Mouse (Mus musculus) gastrocnemius, postnatal 25 days (tissue): ENCODE data around the gene Col1a1. TPM values are rescaled to one million over a fixed set of nuclear protein-coding genes. Genes with fewer than 3 reads are reported as not detected.
"Not testable (repeated sequence)": the region's sequence is repeated elsewhere in the genome, so short reads cannot be mapped to it uniquely, and the experiment has no call there.

Experiments used
- DNase-seq: peaks from one replicate; pipeline ENCODE4 v3.0.0; 2022
- total RNA-seq, 2 experiments: library from RNA; stranded (reverse); gene quantifications; 1 replicate in 1 of 2; 2 replicates in 1 of 2; pipeline ENCODE4 v1.2.3; 2021

Col1a1 gene
- total RNA-seq, 2 experiments from 2014 or later: 1,080 to 1,200 TPM

GRCm38 (mm10) chr11:94937787-94938186, 1.8 kb downstream of the Col1a1 start:
- no peak for DNase-seq

GRCm38 (mm10) chr11:94938296-94938695, 2.3 kb downstream of the Col1a1 start:
- peak; percentile 29 for DNase-seq

GRCm38 (mm10) chr11:94939280-94939679, 3.3 kb downstream of the Col1a1 start:
- DNase-seq: peak; percentile 48

GRCm38 (mm10) chr11:94941121-94941520, 5.1 kb downstream of the Col1a1 start:
- no peak for DNase-seq

DNA sequence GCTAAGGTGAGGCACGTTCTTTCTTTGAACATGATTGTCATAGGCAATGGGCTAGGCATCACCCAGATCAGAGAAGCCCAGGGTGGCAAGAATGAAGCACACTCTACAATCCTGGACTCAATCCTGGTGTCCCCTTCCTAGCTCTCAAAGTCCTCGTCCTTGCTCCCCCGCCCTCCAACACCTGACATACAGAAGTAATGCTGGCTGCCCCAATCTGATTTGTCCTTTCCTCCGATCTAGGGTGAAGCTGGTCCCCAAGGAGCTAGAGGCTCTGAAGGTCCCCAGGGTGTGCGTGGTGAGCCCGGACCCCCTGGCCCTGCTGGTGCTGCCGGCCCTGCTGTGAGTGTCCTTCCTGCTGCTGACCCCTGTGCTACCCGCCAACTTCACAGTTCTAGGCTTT, 5.8 kb downstream of the Col1a1 start:
- DNase-seq: no peak

DNA sequence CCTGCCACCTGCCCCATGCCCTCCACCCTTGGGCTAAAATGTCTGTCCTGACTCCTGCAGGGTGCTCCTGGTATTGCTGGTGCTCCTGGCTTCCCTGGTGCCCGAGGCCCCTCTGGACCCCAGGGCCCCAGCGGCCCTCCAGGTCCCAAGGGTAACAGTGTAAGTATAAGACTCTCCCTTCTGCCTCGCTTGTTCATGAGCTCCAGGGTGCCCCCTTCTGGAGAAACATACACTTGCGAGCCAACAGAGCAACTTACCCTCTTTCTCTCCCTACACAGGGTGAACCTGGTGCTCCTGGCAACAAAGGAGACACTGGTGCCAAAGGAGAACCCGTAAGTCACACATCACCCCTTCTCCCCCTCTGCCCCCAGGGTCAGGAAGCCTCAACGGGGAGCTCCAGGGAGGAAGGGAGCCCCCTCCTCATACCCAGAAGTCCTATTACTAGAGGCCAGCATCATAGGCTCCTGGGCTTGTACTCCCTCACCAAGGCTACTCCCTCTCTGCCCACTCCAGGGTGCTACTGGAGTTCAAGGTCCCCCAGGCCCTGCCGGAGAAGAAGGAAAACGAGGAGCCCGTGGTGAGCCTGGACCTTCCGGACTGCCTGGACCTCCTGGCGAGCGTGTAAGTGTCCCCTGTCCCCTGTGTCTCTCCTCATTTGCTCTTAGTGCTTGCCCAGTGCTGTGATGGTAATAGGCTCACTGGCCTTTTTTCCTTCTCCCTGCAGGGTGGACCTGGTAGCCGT, 6.4 kb downstream of the Col1a1 start:
- DNase-seq: peak; percentile 38

- peak; percentile 27 for DNase-seq
Measured at GRCm38 (mm10) chr11:94943054-94943453, 7.0 kb downstream of the Col1a1 start.

- no peak for DNase-seq
Measured at GRCm38 (mm10) chr11:94944295-94944694, 8.3 kb downstream of the Col1a1 start.

DNA sequence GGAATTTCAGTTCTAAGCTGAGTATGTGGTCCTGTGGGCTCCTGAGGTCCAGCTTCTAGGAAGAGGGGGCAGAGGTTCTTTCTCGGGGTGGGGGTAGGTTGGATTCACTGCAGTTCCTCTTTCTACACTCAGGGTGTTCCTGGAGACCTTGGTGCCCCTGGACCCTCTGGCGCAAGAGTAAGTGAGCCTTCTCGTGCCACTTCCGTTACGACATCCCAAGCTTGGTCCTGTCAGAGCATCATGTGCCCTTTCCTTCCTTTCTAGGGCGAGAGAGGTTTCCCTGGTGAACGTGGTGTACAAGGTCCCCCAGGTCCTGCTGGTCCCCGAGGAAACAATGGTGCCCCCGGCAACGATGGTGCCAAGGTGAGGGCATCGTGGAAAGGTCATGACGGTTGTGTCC, 9.2 kb downstream of the Col1a1 start:
- DNase-seq: no peak

GRCm38 (mm10) chr11:94952169-94952568, 16.1 kb downstream of the Col1a1 start:
- DNase-seq: no peak

DNA sequence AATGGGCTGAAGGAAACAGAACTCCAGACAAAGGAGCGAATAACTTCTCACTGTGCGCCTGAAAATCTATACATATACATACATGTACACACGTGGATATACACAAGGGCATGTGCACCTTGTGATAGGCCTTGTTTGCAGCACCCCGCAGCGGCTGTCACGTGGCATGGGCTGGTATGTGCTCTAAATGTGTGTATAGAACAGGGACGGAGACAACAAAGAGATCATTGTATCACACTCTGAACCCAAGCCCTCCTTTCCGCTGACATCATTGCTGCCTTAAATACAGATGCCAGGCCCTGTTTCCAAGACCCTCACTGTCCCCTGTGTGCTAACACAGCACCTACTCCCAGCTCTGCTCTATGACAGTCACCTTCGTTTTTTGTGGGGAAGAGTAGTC, 19.1 kb downstream of the Col1a1 start:
- DNase-seq: no peak

GRCm38 (mm10) chr11:94957693-94958064, 21.7 kb downstream of the Col1a1 start:
- DNase-seq: no peak

GRCm38 (mm10) chr11:94958065-94958858, 22.2 kb downstream of the Col1a1 start:
- DNase-seq: peak; percentile 92

DNA sequence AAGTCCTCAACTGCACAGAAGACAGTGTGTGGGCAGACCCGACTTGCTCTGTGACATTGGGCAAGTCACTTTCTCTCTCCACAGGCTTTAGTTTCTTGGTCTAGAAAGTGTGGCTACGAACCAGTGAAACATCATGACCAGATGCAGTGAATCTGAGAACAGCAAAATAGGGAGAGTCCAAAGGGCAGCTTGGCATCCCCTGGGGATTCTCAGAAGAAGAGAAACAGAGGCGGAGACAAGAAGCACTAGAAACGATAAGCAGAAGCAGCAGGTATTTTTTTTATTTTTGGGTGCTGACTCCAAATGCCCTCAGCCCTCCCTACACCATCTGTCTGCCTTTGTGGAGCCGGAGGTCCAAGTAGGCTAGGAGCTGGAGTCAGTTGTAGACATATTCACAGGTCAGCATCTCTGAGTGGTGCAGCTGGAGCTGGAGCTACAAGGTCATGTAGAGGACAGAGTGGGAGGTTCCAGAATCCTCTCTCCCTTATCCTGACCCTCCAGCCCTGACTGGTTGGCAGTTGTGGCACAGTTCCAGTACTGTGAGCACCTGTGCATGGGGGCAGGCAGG, 26.6 kb downstream of the Col1a1 start:
- no peak for DNase-seq

DNA sequence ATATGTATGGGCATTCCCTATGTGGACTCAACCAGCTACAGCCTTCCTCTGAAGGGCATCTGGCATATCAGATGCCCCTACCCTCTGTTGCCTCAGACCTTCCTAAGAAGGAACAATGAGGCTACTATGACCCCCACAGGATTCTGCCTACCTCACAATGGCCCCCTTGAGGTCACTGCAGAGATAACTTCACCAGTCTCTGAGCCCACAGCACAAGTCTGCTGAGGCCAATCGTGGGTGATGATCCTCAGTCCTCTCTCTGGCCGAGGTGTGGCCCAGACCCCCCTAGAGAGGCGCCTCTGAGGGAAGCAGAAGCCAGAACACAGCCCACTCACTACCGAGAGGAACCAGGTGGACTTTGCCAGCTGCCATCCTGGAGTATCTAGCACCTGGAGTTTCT, 31.4 kb downstream of the Col1a1 start, which contains the start of gene Hils1:
TSS of gene Hils1 (plus strand) at position 175 of the 400 bp plus-strand sequence.
- no peak for DNase-seq

- DNase-seq: no peak
Measured at GRCm38 (mm10) chr11:94968187-94968586, 32.2 kb downstream of the Col1a1 start.

DNA sequence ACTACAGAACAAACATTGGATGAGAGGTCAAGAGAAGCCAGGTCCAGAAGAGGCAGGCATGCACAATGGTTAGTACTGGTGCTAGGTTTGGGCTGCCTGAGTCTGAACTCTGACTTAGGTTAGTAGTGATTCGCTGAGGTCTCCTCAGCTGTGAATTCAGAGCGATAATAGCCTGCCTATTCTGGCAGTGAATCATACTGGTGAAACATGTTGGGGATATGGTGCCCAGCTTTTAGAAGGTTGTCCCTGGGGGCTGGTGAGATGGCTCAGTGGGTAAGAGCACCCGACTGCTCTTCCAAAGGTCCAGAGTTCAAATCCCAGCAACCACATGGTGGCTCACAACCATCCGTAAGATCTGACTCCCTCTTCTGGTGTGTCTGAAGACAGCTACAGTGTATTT, 33.7 kb downstream of the Col1a1 start:
- DNase-seq: not testable (repeated sequence)

DNA sequence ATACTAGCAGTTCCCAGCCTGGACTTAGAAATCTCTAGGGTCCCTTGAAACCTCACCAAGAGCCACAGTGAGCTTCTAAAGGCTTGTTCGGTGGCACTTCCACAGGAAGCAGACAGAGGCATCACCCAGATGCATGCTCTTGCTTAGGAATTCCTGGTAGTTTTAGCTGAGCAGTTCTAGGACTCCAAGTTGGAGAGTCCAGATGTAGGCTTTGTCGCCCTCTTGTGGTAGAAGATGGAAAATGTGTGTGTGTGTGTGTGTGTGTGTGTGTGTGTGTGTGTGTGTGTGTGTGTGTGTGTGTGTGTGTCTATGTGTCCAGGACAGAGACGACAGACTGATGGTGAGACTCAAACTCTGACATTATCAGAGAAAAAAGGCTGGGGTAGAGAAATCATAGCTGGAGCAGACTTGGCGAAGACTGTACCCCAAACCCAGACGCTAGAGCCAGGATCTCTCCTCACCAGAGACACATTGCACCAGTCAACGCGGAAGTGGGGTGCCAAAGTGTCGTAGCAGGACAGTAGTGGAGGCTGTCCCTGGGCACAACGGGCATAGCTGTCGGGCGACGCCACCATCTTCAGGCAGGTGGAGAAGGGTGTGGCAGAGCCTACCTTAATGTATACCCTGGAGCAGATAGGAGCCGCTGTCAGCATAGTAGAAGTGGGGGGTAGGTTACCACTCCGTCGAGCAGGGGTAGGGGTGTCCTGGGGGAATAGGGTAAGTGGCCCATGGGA, 34.4 kb downstream of the Col1a1 start:
- peak; percentile 67 for DNase-seq

- DNase-seq: no peak
Measured at GRCm38 (mm10) chr11:94971895-94972615, 36.0 kb downstream of the Col1a1 start.

DNA sequence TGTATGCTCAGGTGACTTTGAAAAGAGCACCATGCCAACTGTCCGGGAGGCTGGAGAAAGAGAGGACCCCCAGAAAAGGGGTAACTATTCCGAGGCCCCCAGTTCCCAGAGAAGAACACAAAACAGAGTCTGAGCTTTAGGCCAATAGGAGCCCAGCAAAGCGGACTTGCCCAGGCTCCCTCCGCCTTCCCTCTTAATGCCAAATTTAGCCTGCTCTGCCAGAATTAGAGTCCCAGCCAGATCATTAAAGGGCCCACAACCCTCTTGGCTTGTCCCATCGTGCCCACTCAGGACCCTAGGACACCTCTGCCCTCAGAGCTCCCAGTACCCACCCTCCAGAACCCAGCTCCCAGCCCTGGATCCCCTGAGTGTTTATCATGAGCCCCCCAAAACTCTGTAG, 36.9 kb downstream of the Col1a1 start:
- DNase-seq: no peak

DNA sequence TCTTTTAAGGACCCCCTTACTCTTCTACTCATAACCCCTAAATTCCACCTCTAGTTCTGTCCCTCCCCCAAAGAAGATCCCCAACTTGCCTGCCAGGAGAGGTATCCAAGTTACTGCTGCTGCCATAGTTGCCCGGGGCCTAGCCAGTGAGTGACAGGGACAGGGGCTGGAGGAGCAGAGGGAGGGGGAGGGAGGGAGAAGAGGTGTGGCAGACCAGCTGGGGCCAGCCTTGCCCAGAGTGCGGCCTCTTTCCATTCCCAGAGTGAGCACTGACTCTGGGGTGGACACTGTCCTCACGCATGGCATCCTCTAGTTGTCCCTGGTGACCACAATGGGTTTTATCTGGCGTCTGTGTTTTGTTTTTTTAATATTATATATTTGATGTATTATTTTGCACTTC, 37.3 kb downstream of the Col1a1 start:
- peak; percentile 79 for DNase-seq

GRCm38 (mm10) chr11:94974951-94975350, 38.9 kb downstream of the Col1a1 start:
- DNase-seq: peak; percentile 60
